Mouse (Mus musculus) neural tube, embryonic 10.5 days (tissue): ENCODE data around the gene Insig1.

Experiments used
- DNase-seq: peaks from one replicate; pipeline ENCODE4 v3.0.0-alpha.2; 2017; ENCODE audit warnings: low spot score; ENCODE audit errors: extremely low spot score

The Insig1 gene

GRCm38 (mm10) chr5:28063989-28064624, 7.1 kb upstream of the Insig1 start:
- no peak for DNase-seq

GRCm38 (mm10) chr5:28065275-28065674, 5.9 kb upstream of the Insig1 start:
- DNase-seq, result no peak

GRCm38 (mm10) chr5:28066311-28066710, 4.9 kb upstream of the Insig1 start:
- DNase-seq, result no peak

- peak; percentile 23 for DNase-seq
Measured at GRCm38 (mm10) chr5:28070149-28070827, 875 bp upstream of the Insig1 start.

- peak; percentile 81 for DNase-seq
Measured at GRCm38 (mm10) chr5:28071456-28072223, 477 bp downstream of the Insig1 start.

GRCm38 (mm10) chr5:28079431-28079830, 8.3 kb downstream of the Insig1 start:
- no peak for DNase-seq

- no peak for DNase-seq
Measured at GRCm38 (mm10) chr5:28081127-28081526, 10.0 kb downstream of the Insig1 start.

- DNase-seq, result no peak
Measured at GRCm38 (mm10) chr5:28081822-28082221, 10.7 kb downstream of the Insig1 start.

GRCm38 (mm10) chr5:28082312-28082711, 11.1 kb downstream of the Insig1 start:
- DNase-seq, result no peak

GRCm38 (mm10) chr5:28082796-28083195, 11.6 kb downstream of the Insig1 start:
- no peak for DNase-seq

GRCm38 (mm10) chr5:28084743-28085142, 13.6 kb downstream of the Insig1 start:
- DNase-seq, result no peak

- DNase-seq, result no peak
Measured at GRCm38 (mm10) chr5:28090547-28090946, 19.4 kb downstream of the Insig1 start.

GRCm38 (mm10) chr5:28092327-28092726, 21.2 kb downstream of the Insig1 start:
- no peak for DNase-seq

- DNase-seq, result peak; percentile 86
Measured at GRCm38 (mm10) chr5:28093874-28094273, 22.7 kb downstream of the Insig1 start.

GRCm38 (mm10) chr5:28094393-28094792, 23.2 kb downstream of the Insig1 start:
- no peak for DNase-seq

- DNase-seq, result no peak
Measured at GRCm38 (mm10) chr5:28094846-28095245, 23.7 kb downstream of the Insig1 start.

GRCm38 (mm10) chr5:28095671-28096070, 24.5 kb downstream of the Insig1 start:
- no peak for DNase-seq

GRCm38 (mm10) chr5:28106966-28107365, 35.8 kb downstream of the Insig1 start:
- no peak for DNase-seq

- DNase-seq, result no peak
Measured at GRCm38 (mm10) chr5:28107974-28108373, 36.8 kb downstream of the Insig1 start.

- DNase-seq, result no peak
Measured at GRCm38 (mm10) chr5:28110881-28111280, 39.7 kb downstream of the Insig1 start.

- DNase-seq, result no peak
Measured at GRCm38 (mm10) chr5:28117251-28117880, 46.2 kb downstream of the Insig1 start.
